Mouse (Mus musculus) cerebellum, adult (tissue): ENCODE data around the gene M1ap.

Source experiments
- ATAC-seq: cut with Nextera tagmentation; 2 replicates; pipeline ENCODE4 v1.9.2; 2017; ENCODE audit warnings: mild to moderate bottlenecking, moderate library complexity, mixed read lengths; ENCODE audit not compliant: insufficient number of reproducible peaks, low FRiP score, low TSS enrichment

M1ap gene

DNA sequence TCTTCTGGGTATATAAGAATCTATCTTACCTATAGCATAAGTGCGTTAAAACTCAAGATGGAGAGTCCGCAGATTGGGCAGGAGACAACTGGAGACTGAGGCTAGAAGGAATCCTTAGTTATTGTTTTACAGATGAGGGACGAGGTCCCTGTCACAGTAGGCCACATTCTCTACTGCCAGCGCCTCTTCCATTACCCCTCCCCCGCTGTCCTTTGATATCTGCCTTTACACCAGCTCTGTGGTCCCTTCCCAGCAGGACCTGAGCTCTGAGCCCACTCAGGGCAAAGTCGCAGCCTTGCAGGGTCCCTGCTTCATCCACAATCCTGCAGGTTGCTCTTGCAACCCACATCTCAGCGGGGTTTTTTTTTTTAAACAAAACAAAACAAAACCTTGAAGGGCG is 121.5 kb downstream of the M1ap start:
- ATAC-seq = no peak

DNA sequence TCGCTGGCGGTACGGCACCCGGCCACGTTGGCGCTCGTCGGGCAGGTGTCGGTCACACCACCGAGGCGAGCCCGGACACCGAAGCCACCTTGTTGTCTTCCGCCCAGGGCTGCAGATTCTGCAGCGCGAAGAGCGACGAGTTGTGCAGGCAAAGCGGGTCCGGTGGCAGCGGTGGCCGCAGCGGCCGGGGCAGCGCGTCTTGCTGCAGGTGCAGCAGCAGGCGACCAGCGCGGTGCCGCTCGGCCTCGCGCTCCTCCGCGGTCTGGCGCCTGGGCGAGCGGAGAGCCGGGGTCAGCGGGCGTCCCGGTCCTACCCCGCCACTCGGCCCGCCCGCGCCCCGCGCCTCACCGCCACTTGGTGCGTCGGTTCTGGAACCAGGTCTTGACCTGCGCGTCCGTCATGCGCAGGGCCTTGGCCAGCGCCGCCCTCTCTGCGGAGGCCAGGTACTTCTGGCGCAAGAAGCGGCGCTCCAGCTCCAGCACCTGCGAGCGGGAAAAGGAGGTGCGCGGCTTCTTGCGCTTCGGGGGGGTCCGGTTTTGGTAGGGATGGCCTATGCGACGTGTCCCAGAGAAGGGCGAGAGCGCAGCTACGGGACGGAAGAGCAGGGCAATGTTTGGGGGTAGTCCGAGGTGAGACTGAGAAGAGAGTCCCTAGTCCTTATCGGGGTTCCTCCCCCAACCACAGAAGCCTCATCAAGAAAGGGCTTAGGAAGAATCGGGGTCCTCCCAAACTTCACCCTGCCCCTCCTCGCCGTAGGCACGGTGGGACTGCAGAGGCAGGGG is 122.2 kb downstream of the M1ap start:
- no peak for ATAC-seq

- ATAC-seq = no peak
These were observed 123.0 kb downstream of the M1ap start for GRCm38 (mm10) chr6:83069488-83070246.

DNA sequence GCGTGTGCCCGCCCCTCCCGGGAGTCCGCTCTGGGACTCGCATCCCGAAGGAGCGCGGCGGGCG is 123.4 kb downstream of the M1ap start, which contains the start of gene Tlx2:
Tlx2 (minus strand) TSS at position 47 of the 64 bp plus-strand sequence.
- ATAC-seq = no peak

- ATAC-seq = no peak
These were observed 123.9 kb downstream of the M1ap start for GRCm38 (mm10) chr6:83070311-83071219.

DNA sequence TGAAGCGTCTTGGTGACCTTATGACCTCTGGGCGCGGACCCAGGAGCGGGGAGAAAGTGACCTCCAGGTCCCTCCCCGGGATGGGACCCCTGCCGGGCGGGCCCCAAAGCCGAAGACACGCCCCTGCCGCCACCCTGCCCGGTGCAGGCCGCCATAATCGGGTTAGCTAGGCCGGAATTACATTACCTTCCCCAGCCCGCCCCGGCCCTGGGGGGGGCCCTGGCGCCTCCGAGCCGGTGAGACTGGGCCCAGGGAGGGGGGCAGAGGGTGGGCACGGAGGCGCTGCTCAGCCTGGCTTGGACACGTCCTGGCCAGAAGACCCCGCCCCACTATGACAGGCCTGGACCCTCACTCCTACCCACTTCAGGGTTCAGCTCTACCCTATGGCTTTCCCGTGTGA is 124.5 kb downstream of the M1ap start:
- no peak for ATAC-seq

- ATAC-seq = no peak
These were observed 128.3 kb downstream of the M1ap start for GRCm38 (mm10) chr6:83074979-83075378.

DNA sequence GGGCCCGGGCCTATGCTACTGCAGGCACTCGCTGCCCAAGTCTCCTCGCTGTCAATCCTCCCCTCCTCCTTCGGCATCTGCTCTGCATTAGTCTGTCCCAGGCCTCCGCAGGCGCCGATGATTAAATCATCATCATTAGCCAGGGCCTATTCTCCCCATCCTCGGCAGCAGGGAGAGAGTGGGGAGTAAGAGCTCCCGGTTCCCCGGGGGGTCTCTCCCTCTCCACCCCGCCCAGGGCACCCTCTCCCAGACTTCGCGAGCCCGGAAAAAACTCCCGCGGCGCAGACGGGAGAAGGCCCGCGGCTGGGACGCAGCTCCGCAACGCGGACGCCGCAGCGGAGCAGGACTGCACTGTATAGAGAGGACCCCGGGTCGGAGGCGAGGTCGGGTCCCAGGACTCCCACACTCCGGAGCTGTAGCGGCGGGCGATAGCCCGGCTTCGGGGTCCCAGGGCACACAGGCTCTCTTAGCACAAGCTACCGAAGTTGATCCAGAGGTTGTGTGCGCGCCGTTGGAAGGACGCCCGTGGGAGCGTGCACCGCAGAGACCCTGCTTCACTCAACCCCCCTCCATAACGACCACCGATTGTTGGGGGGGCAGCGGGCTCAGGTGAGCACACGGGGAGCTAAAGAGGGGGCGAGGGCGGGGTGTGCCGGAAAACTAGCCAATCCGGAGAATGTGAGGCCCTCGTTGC is 131.1 kb downstream of the M1ap start, which contains the start of gene Pcgf1:
Pcgf1 (plus strand) TSS at position 240 of the 694 bp plus-strand sequence.
- ATAC-seq = peak; percentile 87

- ATAC-seq = peak; percentile 72
These were observed 131.7 kb downstream of the M1ap start for GRCm38 (mm10) chr6:83078324-83078858.
